Mouse (Mus musculus) embryonic facial prominence, embryonic 13.5 days (tissue): Measurements from ENCODE around the gene Smarca1. TPM values are rescaled to one million over a fixed set of nuclear protein-coding genes. Genes with fewer than 3 reads are reported as not detected.
A peak's percentile ranks its signal among the peaks of the same experiment; 100 is the strongest.

ENCODE experiments used
- ATAC-seq: fragments of 200-750 bp; cut with Nextera tagmentation; 2 replicates; pipeline ENCODE4 v1.8.0; 2017; ENCODE audit warnings: low read depth; ENCODE audit not compliant: insufficient number of reproducible peaks, insufficient read depth, low FRiP score, low TSS enrichment
- H3K27ac ChIP-seq: fragments of 300-500 bp; sonication (generic); 2 replicates; pipeline ENCODE4 v1.5.1; 2015; ENCODE audit warnings: moderate library complexity, mild to moderate bottlenecking, inconsistent platforms
- H3K27me3 ChIP-seq: fragments of 300-500 bp; sonication (generic); 2 replicates; pipeline ENCODE4 v1.6.1; 2015; ENCODE audit warnings: mild to moderate bottlenecking, inconsistent platforms
- H3K36me3 ChIP-seq: fragments of 300-500 bp; sonication (generic); 2 replicates; pipeline ENCODE4 v1.6.1; 2015; ENCODE audit warnings: mild to moderate bottlenecking, inconsistent platforms
- H3K4me1 ChIP-seq: fragments of 300-500 bp; sonication (generic); 2 replicates; pipeline ENCODE4 v1.6.1; 2015; ENCODE audit warnings: inconsistent platforms
- H3K4me2 ChIP-seq: fragments of 300-500 bp; sonication (generic); 2 replicates; pipeline ENCODE4 v1.6.1; 2015; ENCODE audit warnings: moderate library complexity, mild to moderate bottlenecking, inconsistent platforms
- H3K4me3 ChIP-seq: fragments of 300-500 bp; sonication (generic); 2 replicates; pipeline ENCODE4 v1.5.1; 2015; ENCODE audit warnings: mild to moderate bottlenecking, inconsistent platforms
- H3K9ac ChIP-seq: fragments of 300-500 bp; sonication (generic); 2 replicates; pipeline ENCODE4 v1.6.1; 2015; ENCODE audit warnings: mild to moderate bottlenecking, inconsistent platforms
- H3K9me3 ChIP-seq: fragments of 300-500 bp; sonication (generic); 2 replicates; pipeline ENCODE4 v1.6.1; 2016; ENCODE audit warnings: inconsistent platforms
- WGBS: fragments of 180-500 bp; shearing (Covaris S2); methylation state at CpG from one replicate; pipeline ENCODE4 v1.1.7; 2015; ENCODE audit warnings: mixed read lengths; 5-methylcytosine and 5-hydroxymethylcytosine counted together
- polyA plus RNA-seq: library from polyadenylated mRNA; unstranded; fragments of >200 nt; fragmentation: Nextera tagmentation; extraction: Ambion mirVana; gene quantifications from 2 replicates; pipeline ENCODE4 v1.2.1, GENCODE M21; 2015

The Smarca1 gene
- polyA plus RNA-seq, result 34.5 and 37.9 TPM in 2 replicates

GRCm38 (mm10) chrX:47892431-47893024 lies at the start of gene Smarca1:
Gene Smarca1, minus strand, starts transcription at chrX:47892974.
- Histone ChIP-seq H3K36me3 (no peaks in the 10 kb centered on the region), H3K4me3 (peak within 1 kb of the TSS; percentile 59), H3K27ac (peak within 1 kb of the TSS; percentile 83), H3K9ac (peak within 1 kb of the TSS; percentile 81), H3K9me3 (no peaks in the 10 kb centered on the region), H3K4me2 (peak within 1 kb of the TSS; percentile 59), H3K27me3 (no peaks in the 10 kb centered on the region), H3K4me1 (no peaks in the 10 kb centered on the region)
- ATAC-seq, result peak; percentile 67; the same call in 1 of the 2 replicates
- WGBS, result 25% methylated on average over 17 of the region's 17 CpGs

DNA sequence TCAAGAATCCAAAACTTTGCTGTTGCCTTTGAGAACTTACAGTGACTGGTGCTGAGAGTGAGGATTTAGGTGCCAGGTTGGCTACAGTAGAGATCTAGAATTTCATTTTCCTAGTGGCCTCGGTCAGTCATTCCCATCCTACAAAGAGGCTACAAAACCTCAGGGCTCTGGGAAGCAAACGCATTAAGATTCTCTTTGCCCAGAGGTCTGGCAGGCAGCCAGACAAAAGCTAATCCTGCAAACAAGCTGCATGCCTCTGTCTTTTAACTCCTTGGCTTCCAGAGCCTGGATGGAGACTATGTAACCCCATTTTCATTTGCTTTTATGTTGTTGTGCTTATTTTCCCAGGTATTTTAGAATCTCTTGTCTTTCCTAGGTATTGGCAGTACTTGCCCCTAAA lies 45.0 kb upstream of the Smarca1 start:
- Histone ChIP-seq H3K4me1 (no peaks in the 10 kb centered on the region; the same call in 1 of the 2 replicates), H3K27me3 (no peaks in the 10 kb centered on the region), H3K9me3 (no peaks in the 10 kb centered on the region), H3K4me3 (no peak overlapping the region), H3K27ac (no peak overlapping the region), H3K36me3 (peaks cover 15% of the 10 kb centered on the region; the same call in 1 of the 2 replicates), H3K9ac (no peak overlapping the region), H3K4me2 (no peak overlapping the region)
- 27% methylated on average over 2 of the region's 2 CpGs for WGBS
- no peak for ATAC-seq

DNA sequence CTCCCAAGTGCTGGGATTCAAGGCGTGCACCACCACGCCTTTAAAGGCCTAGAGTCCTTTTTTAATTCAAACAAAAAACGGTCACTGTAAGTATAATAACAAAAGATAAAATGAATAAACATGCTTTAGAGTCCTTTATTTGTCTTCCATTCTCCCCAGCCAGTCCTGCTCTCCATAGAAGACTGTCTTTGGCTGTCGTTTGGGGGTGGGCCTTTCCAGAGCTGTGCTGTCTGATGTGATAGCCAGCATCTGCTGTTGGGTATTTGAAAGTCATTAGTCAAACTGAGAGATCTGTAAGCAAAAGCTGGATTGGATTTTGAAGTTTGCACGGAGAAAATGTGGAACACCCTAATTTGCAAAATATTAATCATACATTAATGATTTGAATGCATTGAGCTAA lies 44.1 kb upstream of the Smarca1 start:
- Histone ChIP-seq H3K36me3 (peaks cover 16% of the 10 kb centered on the region; the same call in 1 of the 2 replicates), H3K27ac (no peak overlapping the region), H3K4me3 (no peak overlapping the region), H3K9me3 (no peaks in the 10 kb centered on the region), H3K27me3 (no peaks in the 10 kb centered on the region), H3K9ac (no peak overlapping the region), H3K4me2 (no peak overlapping the region), H3K4me1 (no peaks in the 10 kb centered on the region; the same call in 1 of the 2 replicates)
- ATAC-seq, result no peak
- 71% methylated on average over 5 of the region's 5 CpGs for WGBS

- 89% methylated on average over 11 of the region's 11 CpGs for WGBS
- H3K27ac ChIP-seq, result no peak overlapping the region
- no peaks in the 10 kb centered on the region for H3K27me3 ChIP-seq
- H3K9me3 ChIP-seq, result no peaks in the 10 kb centered on the region
- peaks cover 23% of the 10 kb centered on the region; the same call in 1 of the 2 replicates for H3K36me3 ChIP-seq
- no peak overlapping the region for H3K4me3 ChIP-seq
- no peaks in the 10 kb centered on the region; the same call in 1 of the 2 replicates for H3K4me1 ChIP-seq
- ATAC-seq, result no peak
- no peak overlapping the region for H3K4me2 ChIP-seq
- no peak overlapping the region for H3K9ac ChIP-seq
Observed at GRCm38 (mm10) chrX:47934352-47934751, 41.6 kb upstream of the Smarca1 start.

DNA sequence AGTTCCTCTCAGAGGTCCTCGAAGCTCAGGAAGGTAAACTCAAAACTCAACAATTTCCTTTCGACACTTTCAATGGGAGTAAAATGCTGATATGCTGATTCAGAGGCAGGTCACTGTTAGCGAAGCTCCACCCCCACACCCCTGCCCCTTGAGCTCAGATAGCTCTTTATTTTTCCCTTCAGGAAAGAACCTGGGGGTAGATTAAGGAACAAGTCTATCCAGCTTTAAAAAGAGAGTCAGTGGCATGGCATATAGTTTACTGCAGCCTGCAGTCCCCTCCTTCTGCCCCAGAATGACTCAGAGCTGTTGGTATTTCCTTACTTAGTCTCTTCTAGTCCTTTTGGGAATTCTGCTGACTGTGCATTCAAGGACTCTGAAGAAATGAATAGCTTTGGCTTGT lies 37.7 kb upstream of the Smarca1 start:
- no peak for ATAC-seq
- WGBS, result 81% methylated on average over 3 of the region's 3 CpGs

GRCm38 (mm10) chrX:47927981-47928380 lies 35.2 kb upstream of the Smarca1 start:
- no peaks in the 10 kb centered on the region for H3K4me1 ChIP-seq
- no peak overlapping the region for H3K27ac ChIP-seq
- 58% methylated on average over 3 of the region's 3 CpGs for WGBS
- no peak overlapping the region for H3K4me3 ChIP-seq
- H3K4me2 ChIP-seq, result no peak overlapping the region
- H3K27me3 ChIP-seq, result no peaks in the 10 kb centered on the region
- H3K9ac ChIP-seq, result no peak overlapping the region
- H3K9me3 ChIP-seq, result no peaks in the 10 kb centered on the region
- H3K36me3 ChIP-seq, result peaks cover 22% of the 10 kb centered on the region; the same call in 1 of the 2 replicates
- ATAC-seq, result no peak

More for the DNA sequence above, 37.7 kb upstream of the Smarca1 start:
- no peak overlapping the region for H3K9ac ChIP-seq
- peaks cover 32% of the 10 kb centered on the region; the same call in 1 of the 2 replicates for H3K36me3 ChIP-seq
- no peaks in the 10 kb centered on the region for H3K4me1 ChIP-seq
- H3K9me3 ChIP-seq, result no peaks in the 10 kb centered on the region
- no peak overlapping the region for H3K4me3 ChIP-seq
- no peaks in the 10 kb centered on the region for H3K27me3 ChIP-seq
- no peak overlapping the region for H3K27ac ChIP-seq
- no peak overlapping the region for H3K4me2 ChIP-seq

- no peak overlapping the region for H3K9ac ChIP-seq
- WGBS, result 71% methylated on average over 5 of the region's 5 CpGs
- ATAC-seq, result no peak
- no peak overlapping the region for H3K4me2 ChIP-seq
- no peak overlapping the region for H3K4me3 ChIP-seq
- H3K36me3 ChIP-seq, result peaks cover 5% of the 10 kb centered on the region; the same call in 1 of the 2 replicates
- no peaks in the 10 kb centered on the region for H3K4me1 ChIP-seq
- no peaks in the 10 kb centered on the region for H3K9me3 ChIP-seq
- H3K27ac ChIP-seq, result no peak overlapping the region
- no peaks in the 10 kb centered on the region for H3K27me3 ChIP-seq
Observed at GRCm38 (mm10) chrX:47920541-47920940, 27.8 kb upstream of the Smarca1 start.

- no peaks in the 10 kb centered on the region for H3K27me3 ChIP-seq
- no peak for ATAC-seq
Observed at GRCm38 (mm10) chrX:47916831-47917230, 24.1 kb upstream of the Smarca1 start.

DNA sequence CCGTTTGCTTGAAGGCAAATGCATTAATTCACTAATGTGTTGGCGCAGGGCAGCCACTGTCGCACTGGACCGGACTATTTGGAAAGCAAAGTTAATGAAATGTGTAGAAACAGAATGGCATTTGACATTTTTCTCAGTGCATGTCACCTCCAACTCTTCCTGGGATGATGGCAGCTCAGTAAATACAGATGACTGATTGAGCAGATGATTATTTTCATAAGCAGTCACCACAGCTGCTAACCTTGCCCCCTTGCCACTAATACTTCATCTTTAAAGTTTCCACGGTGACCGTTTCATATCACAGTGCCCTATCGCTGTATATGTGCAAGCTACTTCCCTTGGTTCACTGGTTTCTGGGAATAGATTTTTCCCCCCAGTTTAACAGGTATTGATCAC lies 20.8 kb upstream of the Smarca1 start:
- Histone ChIP-seq H3K36me3 (peaks cover 5% of the 10 kb centered on the region; the same call in 1 of the 2 replicates), H3K9ac (no peak overlapping the region), H3K9me3 (no peaks in the 10 kb centered on the region), H3K4me1 (no peaks in the 10 kb centered on the region), H3K27me3 (no peaks in the 10 kb centered on the region), H3K27ac (no peak overlapping the region), H3K4me2 (peak overlapping the region; percentile 61; the same call in 1 of the 2 replicates), H3K4me3 (no peak overlapping the region)
- no peak for ATAC-seq
- 79% methylated on average over 7 of the region's 7 CpGs for WGBS

More at GRCm38 (mm10) chrX:47916831-47917230, 24.1 kb upstream of the Smarca1 start:
- Histone ChIP-seq H3K9ac (no peak overlapping the region), H3K4me1 (no peaks in the 10 kb centered on the region), H3K4me2 (no peak overlapping the region), H3K4me3 (no peak overlapping the region), H3K36me3 (peaks cover 5% of the 10 kb centered on the region; the same call in 1 of the 2 replicates), H3K27ac (no peak overlapping the region), H3K9me3 (no peaks in the 10 kb centered on the region)
- WGBS, result 69% methylated on average over 1 of the region's 1 CpGs

DNA sequence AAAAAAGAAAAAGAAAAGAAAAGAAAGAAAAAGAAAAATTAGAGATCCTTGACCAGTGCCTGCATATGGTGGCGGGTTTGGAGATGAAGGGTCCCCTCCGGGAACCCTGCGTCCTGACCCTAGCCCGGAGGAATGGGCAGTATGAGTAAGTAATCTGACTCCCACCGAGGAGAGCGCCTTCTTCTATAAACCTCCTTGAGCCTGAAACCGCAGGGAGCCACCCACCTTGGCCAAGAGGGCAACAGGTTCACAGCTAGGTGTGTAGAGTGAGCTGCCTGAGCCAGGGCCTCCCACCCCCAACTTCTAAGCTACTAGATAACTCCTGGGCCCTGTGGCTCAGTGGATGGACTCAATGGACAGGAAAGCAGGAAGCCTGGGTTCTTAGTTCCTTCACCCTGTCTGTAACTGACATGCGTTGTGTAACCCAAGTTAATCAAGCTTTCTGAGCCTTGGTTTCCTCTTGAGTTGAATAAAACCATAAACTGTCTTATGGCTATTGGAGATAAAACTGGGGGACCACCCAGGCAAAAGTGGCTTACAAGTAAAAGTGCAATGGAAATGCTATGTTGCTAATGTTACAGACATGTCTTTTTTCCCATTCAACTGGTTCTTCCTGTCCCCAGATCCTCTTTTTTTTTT lies 20.2 kb upstream of the Smarca1 start:
- Histone ChIP-seq H3K9ac (peak overlapping the region; percentile 81), H3K27ac (no peak overlapping the region), H3K27me3 (no peaks in the 10 kb centered on the region), H3K9me3 (no peaks in the 10 kb centered on the region), H3K4me2 (peak overlapping the region; percentile 61), H3K4me3 (peak overlapping the region; percentile 60), H3K4me1 (no peaks in the 10 kb centered on the region), H3K36me3 (peaks cover 5% of the 10 kb centered on the region; the same call in 1 of the 2 replicates)
- 22% methylated on average over 8 of the region's 8 CpGs for WGBS
- ATAC-seq, result no peak

- Histone ChIP-seq H3K36me3 (peaks cover 5% of the 10 kb centered on the region; the same call in 1 of the 2 replicates), H3K4me2 (peak within 1 kb of the TSS; percentile 61), H3K4me3 (peak within 1 kb of the TSS; percentile 60), H3K9me3 (no peaks in the 10 kb centered on the region), H3K4me1 (no peaks in the 10 kb centered on the region), H3K27ac (peak within 1 kb of the TSS; percentile 78), H3K9ac (peak within 1 kb of the TSS; percentile 81), H3K27me3 (no peaks in the 10 kb centered on the region)
- peak; percentile 75 for ATAC-seq
- 16% methylated on average over 35 of the region's 35 CpGs for WGBS
Observed at GRCm38 (mm10) chrX:47912306-47912792, 19.6 kb upstream of the Smarca1 start, which contains the start of gene Ocrl. Gene Ocrl, plus strand, starts transcription at chrX:47912387.
